Mouse (Mus musculus): ENCODE measurements at regions not wholly inside any gene's neighbourhood (a gene's known extent, or its start where the extent isn't known, plus 50 kb on each side); places are given as distances from the start of the nearest gene placed in this dataset.

GRCm38 (mm10) chr4:71539200-71539599 is 218.6 kb downstream of the Gm11232 start:
- TF ChIP-seq GATA1 (IDR thresholded peaks at IDR 0.05; ENCODE audit: low read length) = no peak
- no peak for TF ChIP-seq TAL1 (IDR thresholded peaks at IDR 0.05; ENCODE audit: low read length)
